Mouse (Mus musculus): Measurements from ENCODE around the gene Plcb2.

The Plcb2 gene

GRCm38 (mm10) chr2:118728337-118728736 lies at the start of gene Plcb2:
Plcb2 (minus strand) TSS chr2:118728438.
- DNase-seq: peak in 1 of 2 experiments; percentile 52

GRCm38 (mm10) chr2:118776295-118776694 lies 48.1 kb upstream of the Plcb2 start:
- no peak for DNase-seq

- no peak for DNase-seq
Measured at GRCm38 (mm10) chr2:118775846-118776245, 47.6 kb upstream of the Plcb2 start.

GRCm38 (mm10) chr2:118775396-118775795 lies 47.2 kb upstream of the Plcb2 start:
- no peak for DNase-seq

- no peak for DNase-seq
Measured at GRCm38 (mm10) chr2:118774536-118774935, 46.3 kb upstream of the Plcb2 start.

- DNase-seq: no peak
Measured at GRCm38 (mm10) chr2:118772158-118772874, 44.1 kb upstream of the Plcb2 start, which contains the start of gene Phgr1. Phgr1 (plus strand) TSS chr2:118772769.

GRCm38 (mm10) chr2:118766041-118767033 lies 38.1 kb upstream of the Plcb2 start:
- DNase-seq: peak in 1 of 2 experiments; percentile 52

GRCm38 (mm10) chr2:118764875-118765274 lies 36.6 kb upstream of the Plcb2 start:
- DNase-seq: no peak

GRCm38 (mm10) chr2:118764094-118764831 lies 36.0 kb upstream of the Plcb2 start:
- DNase-seq: peak in 1 of 2 experiments; percentile 70

GRCm38 (mm10) chr2:118763469-118763868 lies 35.2 kb upstream of the Plcb2 start:
- DNase-seq: peak; percentile 80 to 87

GRCm38 (mm10) chr2:118762784-118763148 lies 34.5 kb upstream of the Plcb2 start:
- DNase-seq: no peak

- DNase-seq: peak; percentile 97
Measured at GRCm38 (mm10) chr2:118761906-118762783, 33.9 kb upstream of the Plcb2 start, which contains the start of gene Ccdc9b. Ccdc9b (minus strand) TSS chr2:118762661.

- no peak for DNase-seq
Measured at GRCm38 (mm10) chr2:118761358-118761757, 33.1 kb upstream of the Plcb2 start.

- no peak for DNase-seq
Measured at GRCm38 (mm10) chr2:118760311-118761025, 32.2 kb upstream of the Plcb2 start.

- DNase-seq: peak; percentile 64 to 77
Measured at GRCm38 (mm10) chr2:118759828-118760227, 31.6 kb upstream of the Plcb2 start.

- no peak for DNase-seq
Measured at GRCm38 (mm10) chr2:118756103-118756502, 27.9 kb upstream of the Plcb2 start.

- DNase-seq: no peak
Measured at GRCm38 (mm10) chr2:118755407-118755806, 27.2 kb upstream of the Plcb2 start.

GRCm38 (mm10) chr2:118754143-118754542 lies 25.9 kb upstream of the Plcb2 start:
- no peak for DNase-seq

- no peak for DNase-seq
Measured at GRCm38 (mm10) chr2:118752792-118753108, 24.5 kb upstream of the Plcb2 start.

- peak in 1 of 2 experiments; percentile 65 for DNase-seq
Measured at GRCm38 (mm10) chr2:118751896-118752791, 23.9 kb upstream of the Plcb2 start.

All from lung, adult 18-20 months (tissue).